Mouse (Mus musculus) T-helper 17 cell (primary cell): ENCODE data around the gene Slc10a1.

Experiments
- in situ Hi-C, 2 experiments: fragments of 300-600 bp; cut with MboI, MseI; formaldehyde crosslinking; loops; 1 replicate in 1 of 2; 2 replicates in 1 of 2; pipeline ENCODE4 v1.15.1; 2025; ENCODE audit warnings: high pct_unique_total_duplicates in 2 of 2

Gene Slc10a1

DNA sequence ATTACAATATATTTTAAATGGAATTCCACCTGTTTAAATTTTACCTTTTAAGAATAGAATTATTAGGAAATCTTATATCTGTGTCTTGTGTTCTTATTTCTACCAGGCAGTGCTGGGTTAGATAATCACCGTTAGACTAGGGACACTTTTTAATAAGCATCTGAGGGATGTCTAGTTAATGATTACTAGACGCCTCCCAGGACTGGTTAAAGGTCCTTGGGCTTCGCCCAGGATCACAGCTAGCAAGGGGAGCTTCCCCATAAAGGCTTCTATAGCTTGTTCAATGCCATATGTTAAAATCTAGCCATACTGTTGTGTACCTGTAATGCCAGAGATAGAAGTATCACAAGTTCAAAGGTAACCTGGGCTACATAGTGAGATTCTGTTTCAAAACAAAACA, 39.6 kb downstream of the Slc10a1 start:
- in situ Hi-C loops, result loop anchor here in 1 of 2 experiments (10.0 kb wide), 1 partner anchor 1186 kb away; no protein-coding TSS in a partner anchor

GRCm38 (mm10) chr12:80927518-80927917, 41.0 kb downstream of the Slc10a1 start:
- in situ Hi-C loops, result loop anchor here in 1 of 2 experiments (10.0 kb wide), 1 partner anchor 1187 kb away; no protein-coding TSS in a partner anchor

DNA sequence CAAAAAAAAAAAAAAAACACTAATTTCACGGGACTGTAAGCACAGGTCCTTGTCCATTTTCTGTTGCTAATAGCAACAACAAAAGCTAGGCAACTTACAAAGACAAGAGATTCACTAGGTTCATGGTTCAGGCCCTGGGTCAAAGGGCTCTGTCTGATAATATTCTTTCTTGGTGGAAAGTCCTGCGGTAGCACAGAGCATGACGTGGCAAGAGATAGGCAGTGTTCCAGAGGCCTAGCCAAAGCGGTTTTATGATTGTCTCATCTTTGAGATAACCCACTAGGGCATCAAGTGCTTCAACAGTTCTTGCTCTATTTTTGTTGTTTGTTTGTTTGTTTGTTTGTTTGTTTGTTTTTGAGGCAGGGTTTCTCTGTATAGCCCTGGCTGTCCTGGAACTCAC, 42.0 kb downstream of the Slc10a1 start:
- in situ Hi-C loops, result loop anchor here in 1 of 2 experiments (10.0 kb wide), 1 partner anchor 1188 kb away; no protein-coding TSS in a partner anchor

GRCm38 (mm10) chr12:80925919-80926318, 42.6 kb downstream of the Slc10a1 start:
- in situ Hi-C loops, result loop anchor here in 1 of 2 experiments (10.0 kb wide), 1 partner anchor 1189 kb away; no protein-coding TSS in a partner anchor

- in situ Hi-C loops, result loop anchor here in 1 of 2 experiments (10.0 kb wide), 1 partner anchor 1191 kb away; no protein-coding TSS in a partner anchor
Observed at GRCm38 (mm10) chr12:80924205-80924604, 44.3 kb downstream of the Slc10a1 start.

DNA sequence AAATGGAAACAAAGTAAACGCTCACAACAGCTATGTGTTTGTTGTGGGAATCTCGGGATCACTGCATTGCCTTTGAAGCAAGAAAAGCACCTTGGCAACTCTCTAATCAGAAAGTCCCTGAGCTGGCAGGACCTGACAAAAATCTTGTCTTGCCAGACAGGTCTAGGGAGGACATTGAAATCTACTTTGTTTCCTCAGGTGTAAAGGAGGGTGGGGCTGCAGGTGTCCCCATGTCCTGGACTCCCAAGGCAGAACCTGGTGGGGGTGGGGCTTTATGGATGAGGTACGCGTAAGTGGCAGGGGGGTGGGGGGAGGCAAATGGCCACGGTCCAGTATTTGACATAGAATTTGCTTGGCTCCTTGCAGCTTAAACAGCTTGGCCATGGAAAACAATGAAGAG, 44.9 kb downstream of the Slc10a1 start:
- in situ Hi-C loops, result loop anchor here in 1 of 2 experiments (10.0 kb wide), 1 partner anchor 1191 kb away; no protein-coding TSS in a partner anchor

GRCm38 (mm10) chr12:80922869-80923268, 45.6 kb downstream of the Slc10a1 start:
- in situ Hi-C loops, result loop anchor here in 1 of 2 experiments (10.0 kb wide), 1 partner anchor 1192 kb away; no protein-coding TSS in a partner anchor

GRCm38 (mm10) chr12:80921301-80921700, 47.2 kb downstream of the Slc10a1 start:
- in situ Hi-C loops, result loop anchor here in 1 of 2 experiments (10.0 kb wide), 1 partner anchor 1194 kb away; no protein-coding TSS in a partner anchor

- in situ Hi-C loops, result no loop called here
Observed at GRCm38 (mm10) chr12:80917764-80918163, 50.7 kb downstream of the Slc10a1 start.

GRCm38 (mm10) chr12:80909631-80910030, 58.9 kb downstream of the Slc10a1 start:
- in situ Hi-C loops, result no loop called here
